Mouse (Mus musculus) heart, embryonic 12.5 days (tissue): ENCODE data around the gene Ifrd2. TPM values are rescaled to one million over a fixed set of nuclear protein-coding genes. Genes with fewer than 3 reads are reported as not detected.

Experiments used
- ATAC-seq: fragments of 200-750 bp; cut with Nextera tagmentation; 2 replicates; pipeline ENCODE4 v1.8.0; 2017; ENCODE audit warnings: moderate TSS enrichment, moderate library complexity; ENCODE audit not compliant: insufficient number of reproducible peaks, low FRiP score
- H3K27ac ChIP-seq: fragments of 300-500 bp; sonication (generic); 2 replicates; pipeline ENCODE4 v1.5.1; 2016; ENCODE audit warnings: mild to moderate bottlenecking, moderate library complexity; ENCODE audit not compliant: poor library complexity, severe bottlenecking
- H3K27me3 ChIP-seq: fragments of 300-500 bp; sonication (generic); replicated peaks from 2 replicates; pipeline ENCODE4 v1.6.1; 2016; ENCODE audit warnings: mild to moderate bottlenecking, moderate library complexity
- H3K36me3 ChIP-seq: fragments of 300-500 bp; sonication (generic); 2 replicates; pipeline ENCODE4 v1.6.1; 2016; ENCODE audit warnings: mild to moderate bottlenecking, moderate library complexity
- H3K4me1 ChIP-seq: fragments of 300-500 bp; sonication (generic); replicated peaks from 2 replicates; pipeline ENCODE4 v1.6.1; 2016; ENCODE audit warnings: mild to moderate bottlenecking
- H3K4me2 ChIP-seq: fragments of 300-500 bp; sonication (generic); 2 replicates; pipeline ENCODE4 v1.6.1; 2016; ENCODE audit warnings: mild to moderate bottlenecking, moderate library complexity
- H3K4me3 ChIP-seq: fragments of 300-500 bp; sonication (generic); 2 replicates; pipeline ENCODE4 v1.5.1; 2016; ENCODE audit warnings: mild to moderate bottlenecking
- H3K9ac ChIP-seq: fragments of 300-500 bp; sonication (generic); 2 replicates; pipeline ENCODE4 v1.6.1; 2016; ENCODE audit warnings: mild to moderate bottlenecking, moderate library complexity
- H3K9me3 ChIP-seq: fragments of 300-500 bp; sonication (generic); replicated peaks from 2 replicates; pipeline ENCODE4 v1.6.1; 2016; ENCODE audit warnings: mild to moderate bottlenecking, moderate library complexity
- WGBS: fragments of 180-500 bp; shearing (Covaris S2); methylation state at CpG from one replicate; pipeline ENCODE4 v1.1.7; 2016; 5-methylcytosine and 5-hydroxymethylcytosine counted together
- polyA plus RNA-seq: library from polyadenylated mRNA; unstranded; fragments of >200 nt; fragmentation: Nextera tagmentation; extraction: Ambion mirVana; gene quantifications from 2 replicates; pipeline ENCODE4 v1.2.1, GENCODE M21; 2016

Ifrd2 gene
- polyA plus RNA-seq, 1 experiment from 2014 or later, result 35.5 TPM

DNA sequence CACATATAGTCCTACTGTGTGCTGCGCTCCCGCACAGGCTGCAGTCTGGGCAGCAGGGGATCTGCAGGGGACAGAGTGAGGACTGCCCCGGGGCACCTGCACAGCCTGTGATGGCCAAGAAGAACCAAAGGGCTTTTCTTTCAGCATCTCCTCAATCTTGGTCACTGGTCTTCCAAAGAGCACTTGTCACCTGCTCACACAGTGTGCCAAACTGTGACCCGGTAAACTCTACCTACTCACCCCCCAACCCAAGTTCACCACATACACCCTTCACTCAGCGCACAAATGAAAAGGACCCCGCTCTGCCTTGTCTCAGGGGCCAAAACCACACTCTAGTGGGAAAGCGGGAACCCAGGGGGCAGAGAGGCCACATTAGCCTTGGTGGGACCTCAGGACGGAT lies 44.4 kb downstream of the Ifrd2 start:
- WGBS, result 88% methylated on average over 8 of the region's 8 CpGs
- Histone ChIP-seq H3K9ac (peak overlapping the region; percentile 53), H3K27ac (0 out of 2 replicates have a peak overlapping the region, but pooled peaks have one; percentile 4), H3K9me3 (no peaks in the 10 kb centered on the region), H3K36me3 (peaks cover 16% of the 10 kb centered on the region; the same call in 1 of the 2 replicates), H3K4me3 (no peak overlapping the region; the same call in 1 of the 2 replicates), H3K4me1 (peaks cover 71% of the 10 kb centered on the region), H3K4me2 (peak overlapping the region; percentile 99), H3K27me3 (no peaks in the 10 kb centered on the region)
- no peak for ATAC-seq

DNA sequence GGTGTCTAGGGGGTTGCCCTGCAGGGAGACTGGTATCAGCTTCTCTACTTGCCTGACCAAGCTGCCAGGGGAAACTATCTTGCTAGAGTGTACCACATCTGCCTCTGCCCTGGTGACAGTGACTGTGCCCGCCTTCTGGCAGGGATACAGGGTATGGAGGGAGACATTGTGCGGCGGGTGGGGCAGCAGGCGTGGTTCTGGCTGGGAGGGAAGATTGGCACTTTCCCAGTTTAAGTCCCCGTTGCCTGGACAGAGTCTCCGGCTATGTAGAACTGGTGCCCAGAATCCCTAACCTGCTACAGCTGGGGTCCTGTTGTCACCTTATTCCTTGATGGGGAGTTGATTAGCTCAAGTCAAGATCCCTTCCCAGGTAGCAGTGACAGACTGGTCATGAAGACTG lies 45.0 kb downstream of the Ifrd2 start:
- no peak for ATAC-seq
- peak overlapping the region; percentile 90 for H3K27ac ChIP-seq
- peak overlapping the region; percentile 86 for H3K4me3 ChIP-seq
- no peaks in the 10 kb centered on the region for H3K9me3 ChIP-seq
- peak overlapping the region; percentile 96 for H3K9ac ChIP-seq
- H3K36me3 ChIP-seq, result peaks cover 16% of the 10 kb centered on the region; the same call in 1 of the 2 replicates
- peak overlapping the region; percentile 99 for H3K4me2 ChIP-seq
- no peaks in the 10 kb centered on the region for H3K27me3 ChIP-seq
- 64% methylated on average over 6 of the region's 6 CpGs for WGBS
- H3K4me1 ChIP-seq, result peaks cover 71% of the 10 kb centered on the region

DNA sequence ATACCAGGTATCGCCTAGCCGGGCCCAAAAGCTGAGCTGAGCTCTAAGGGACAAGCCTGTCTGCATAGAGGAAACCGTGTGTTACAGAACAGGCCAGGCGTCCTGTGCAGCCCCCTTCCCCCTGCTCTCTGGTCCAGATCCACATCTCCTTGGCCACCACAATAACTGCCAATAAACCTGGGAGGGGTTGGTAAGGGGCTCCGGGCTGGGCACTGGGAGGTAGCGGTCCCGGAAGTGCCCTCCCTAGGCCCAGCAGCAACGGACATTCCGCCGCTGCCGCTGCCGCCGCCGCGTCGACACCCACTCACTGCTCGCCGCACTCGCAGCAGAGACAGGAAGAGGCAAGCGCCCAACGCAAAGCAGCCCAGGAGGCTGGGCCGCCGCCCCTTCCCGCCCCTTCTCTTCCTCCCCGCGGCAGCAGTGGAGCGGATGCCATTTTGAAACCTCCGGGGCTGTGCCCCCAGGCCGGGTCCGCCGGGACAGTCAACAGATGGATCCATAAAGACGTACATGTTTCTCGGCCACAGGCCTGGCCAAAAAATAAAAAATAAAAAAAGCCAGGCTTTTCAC lies 45.7 kb downstream of the Ifrd2 start:
- Histone ChIP-seq H3K27ac (peak overlapping the region; percentile 90), H3K4me2 (peak overlapping the region; percentile 99), H3K9ac (peak overlapping the region; percentile 96), H3K9me3 (no peaks in the 10 kb centered on the region), H3K27me3 (no peaks in the 10 kb centered on the region), H3K4me3 (peak overlapping the region; percentile 86), H3K4me1 (peaks cover 66% of the 10 kb centered on the region), H3K36me3 (peaks cover 16% of the 10 kb centered on the region; the same call in 1 of the 2 replicates)
- WGBS, result 1% methylated on average over 33 of the region's 33 CpGs
- ATAC-seq, result peak; percentile 64

DNA sequence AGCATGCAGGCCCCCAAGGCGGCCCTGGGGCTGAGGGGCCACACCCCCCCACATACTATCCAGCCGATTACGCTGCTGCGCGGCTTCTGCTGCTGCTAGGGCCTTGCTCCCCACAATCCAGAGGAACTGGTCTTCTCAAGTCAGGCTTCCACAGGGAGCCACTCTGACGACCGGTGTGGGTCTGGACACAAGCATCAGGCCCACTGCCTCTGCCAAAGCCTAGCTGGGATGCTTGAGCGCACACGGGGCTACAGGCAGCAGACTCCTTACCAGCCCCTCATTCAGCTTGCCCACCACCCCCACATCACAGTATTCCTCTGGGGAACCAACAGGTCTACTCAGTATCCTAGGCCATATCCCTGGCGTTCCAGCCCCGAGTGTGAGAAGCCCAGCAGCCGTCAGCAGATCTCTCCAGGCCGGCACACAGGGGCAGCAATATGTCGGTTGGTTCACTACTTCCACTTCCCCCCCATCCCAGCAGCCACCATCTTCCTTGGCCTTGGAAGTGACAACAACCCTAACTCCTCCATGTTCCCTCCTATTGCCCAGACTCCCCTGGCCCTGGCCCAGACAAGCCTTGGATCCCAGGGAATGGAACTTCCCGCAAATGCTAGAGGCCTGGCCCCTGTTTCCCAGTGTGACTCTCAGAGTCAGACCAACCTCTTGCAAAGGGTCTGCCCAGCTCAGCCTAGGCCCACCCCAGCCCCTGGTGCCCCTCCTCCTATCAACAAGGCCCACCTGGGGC lies 46.4 kb downstream of the Ifrd2 start:
- H3K4me1 ChIP-seq, result peaks cover 59% of the 10 kb centered on the region
- WGBS, result 2% methylated on average over 15 of the region's 15 CpGs
- peaks cover 13% of the 10 kb centered on the region; the same call in 1 of the 2 replicates for H3K36me3 ChIP-seq
- H3K4me2 ChIP-seq, result peak overlapping the region; percentile 99
- ATAC-seq, result peak; percentile 7; the same call in 1 of the 2 replicates
- peak overlapping the region; percentile 86 for H3K4me3 ChIP-seq
- H3K9me3 ChIP-seq, result no peaks in the 10 kb centered on the region
- H3K27ac ChIP-seq, result peak overlapping the region; percentile 90
- no peaks in the 10 kb centered on the region for H3K27me3 ChIP-seq
- H3K9ac ChIP-seq, result peak overlapping the region; percentile 96

DNA sequence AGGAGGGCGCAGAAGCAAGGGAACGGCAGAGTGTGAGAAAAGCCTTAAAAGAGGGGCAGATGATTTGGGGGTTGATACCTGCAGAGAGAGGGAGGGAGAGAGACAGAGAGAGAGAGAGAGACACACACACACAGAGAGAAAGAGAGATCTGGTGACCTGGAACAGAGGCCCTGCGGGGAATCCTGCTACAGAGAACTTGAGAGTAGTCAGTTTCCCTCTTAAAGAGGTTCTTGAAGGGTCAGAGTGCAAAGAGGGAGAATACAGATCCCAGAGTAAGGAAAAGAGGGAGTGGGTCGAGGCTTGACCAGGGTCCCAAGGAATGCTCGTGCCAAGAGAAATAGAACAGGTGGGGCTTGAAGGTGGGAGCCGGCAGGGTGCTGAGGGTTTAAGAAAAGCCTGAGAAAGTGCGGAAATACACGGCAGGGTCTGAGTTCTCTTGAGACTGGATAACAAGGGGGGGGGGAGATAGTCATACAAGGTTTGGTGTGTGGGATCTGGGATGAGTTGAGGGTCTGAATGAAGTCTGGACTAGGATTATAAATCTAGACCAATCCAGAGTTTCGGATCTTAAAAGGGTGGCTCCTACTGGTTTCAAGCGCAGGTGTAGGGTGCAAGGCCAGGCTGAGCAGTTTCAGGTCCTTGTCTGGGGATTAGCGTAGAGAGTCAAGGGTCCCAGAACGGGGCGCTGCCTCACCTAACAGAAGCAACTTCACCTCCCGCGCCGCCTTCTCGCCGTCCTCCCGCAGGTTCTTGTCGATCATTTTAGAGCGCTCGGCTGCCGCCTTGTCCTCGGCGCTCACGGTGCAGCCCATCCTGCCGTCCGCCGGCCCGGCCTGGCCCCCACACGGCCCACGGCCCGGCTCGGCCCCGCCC lies 47.2 kb downstream of the Ifrd2 start:
- ATAC-seq, result no peak
- Histone ChIP-seq H3K9ac (peak overlapping the region; percentile 96), H3K9me3 (no peaks in the 10 kb centered on the region), H3K27ac (peak overlapping the region; percentile 90), H3K4me3 (peak overlapping the region; percentile 86), H3K4me2 (peak overlapping the region; percentile 99), H3K36me3 (peaks cover 8% of the 10 kb centered on the region; the same call in 1 of the 2 replicates), H3K27me3 (no peaks in the 10 kb centered on the region), H3K4me1 (peaks cover 51% of the 10 kb centered on the region)
- under 1% methylated on average over 35 of the region's 35 CpGs for WGBS

DNA sequence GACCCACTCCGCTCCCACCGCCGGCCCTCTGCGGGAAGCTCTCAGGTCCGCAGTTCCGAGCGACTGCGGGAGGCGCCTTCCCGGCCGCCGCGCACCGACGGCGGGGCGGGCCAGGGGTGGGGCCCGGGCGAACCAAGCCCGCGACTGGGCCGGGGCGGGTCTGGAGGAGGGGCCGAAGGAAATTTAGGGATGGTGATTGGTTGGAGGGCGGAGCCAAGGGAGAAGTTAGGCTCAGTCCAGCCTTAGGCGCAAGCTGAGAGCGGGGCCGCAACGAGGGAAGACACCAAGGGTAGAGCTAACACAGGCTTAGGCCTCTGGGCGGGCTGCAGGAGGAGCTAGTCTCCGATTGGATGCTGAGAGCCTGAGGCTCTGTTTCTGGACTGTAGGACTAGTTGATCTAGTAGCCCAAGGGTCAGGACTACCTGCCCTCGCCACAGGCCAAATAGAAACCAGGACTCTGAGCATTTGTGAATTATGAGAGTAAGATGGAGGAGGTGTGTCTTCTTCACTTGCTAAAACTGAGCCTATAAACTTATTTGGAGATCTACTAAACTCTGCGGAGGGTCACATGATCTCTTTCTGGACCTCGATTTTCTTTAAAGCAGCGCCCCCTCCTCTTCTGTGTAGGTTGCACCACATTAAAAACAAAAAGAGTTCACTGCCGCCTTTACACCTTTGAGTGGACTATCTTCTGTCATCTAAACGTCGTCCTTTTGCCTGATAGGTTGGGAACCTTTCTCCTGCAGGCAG lies 48.0 kb downstream of the Ifrd2 start, which contains the start of gene Gnai2:
Gnai2 (minus strand) TSS at position 89 of the 750 bp plus-strand sequence.
- H3K27ac ChIP-seq, result peak within 1 kb of the TSS; percentile 90
- peak within 1 kb of the TSS; percentile 96 for H3K9ac ChIP-seq
- no peaks in the 10 kb centered on the region for H3K9me3 ChIP-seq
- H3K4me2 ChIP-seq, result peak within 1 kb of the TSS; percentile 99
- no peaks in the 10 kb centered on the region for H3K27me3 ChIP-seq
- peak within 1 kb of the TSS; percentile 86 for H3K4me3 ChIP-seq
- peaks cover 8% of the 10 kb centered on the region; the same call in 1 of the 2 replicates for H3K36me3 ChIP-seq
- 2% methylated on average over 38 of the region's 38 CpGs for WGBS
- peak; percentile 95 for ATAC-seq
- H3K4me1 ChIP-seq, result peaks cover 48% of the 10 kb centered on the region

DNA sequence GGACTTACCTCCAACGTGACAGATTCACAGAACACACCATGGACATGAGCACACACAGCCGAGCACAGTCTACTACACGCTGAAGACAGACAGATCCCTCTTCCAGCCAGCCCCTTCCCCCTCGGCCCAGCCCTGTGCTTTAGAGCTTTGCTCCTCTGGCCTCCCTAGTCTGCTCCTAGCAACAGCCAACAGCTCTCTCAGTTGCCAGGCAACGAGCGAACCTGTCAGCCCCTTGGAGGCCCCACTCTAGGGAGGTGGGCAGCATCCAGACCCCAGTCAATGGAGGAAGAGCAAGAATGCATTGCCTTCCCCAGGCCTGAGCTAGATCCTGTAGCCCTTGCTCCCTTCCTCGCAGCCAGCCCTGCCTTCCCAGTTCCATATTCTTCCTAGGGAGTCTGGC lies 49.6 kb downstream of the Ifrd2 start:
- peaks cover 33% of the 10 kb centered on the region for H3K4me1 ChIP-seq
- H3K4me2 ChIP-seq, result peak overlapping the region; percentile 5; the same call in 1 of the 2 replicates
- H3K27me3 ChIP-seq, result no peaks in the 10 kb centered on the region
- ATAC-seq, result no peak
- no peak overlapping the region for H3K9ac ChIP-seq
- WGBS, result 36% methylated on average over 7 of the region's 7 CpGs
- 0 out of 2 replicates have a peak, but pooled peaks cover 3% of the 10 kb centered on the region for H3K36me3 ChIP-seq
- no peak overlapping the region for H3K27ac ChIP-seq
- no peak overlapping the region for H3K4me3 ChIP-seq
- no peaks in the 10 kb centered on the region for H3K9me3 ChIP-seq

DNA sequence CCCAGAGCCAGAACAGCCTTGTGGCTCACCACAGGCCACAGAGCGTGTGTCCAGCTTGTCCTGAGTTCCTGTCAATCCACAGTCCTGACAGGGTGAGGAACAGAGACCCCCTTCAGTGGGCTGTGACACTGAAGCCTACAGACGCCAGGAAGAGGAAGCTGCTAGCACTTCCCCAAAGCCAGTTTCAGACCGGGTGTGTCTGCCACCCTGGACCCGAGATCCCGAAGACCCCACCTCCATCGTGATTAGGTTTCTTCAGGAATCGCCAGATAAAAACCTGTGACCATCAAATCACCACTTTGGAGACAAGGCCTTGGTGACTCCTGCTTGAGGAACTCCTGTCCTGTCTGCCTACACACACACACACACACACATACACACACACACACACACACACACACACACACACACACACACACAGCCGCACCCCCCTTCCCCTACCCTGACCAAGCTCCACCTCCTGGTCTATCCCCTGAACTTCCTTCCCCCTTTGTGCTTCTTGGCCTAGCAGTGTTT lies 52.9 kb downstream of the Ifrd2 start:
- Histone ChIP-seq H3K4me1 (peaks cover 27% of the 10 kb centered on the region), H3K9ac (no peak overlapping the region), H3K27ac (no peak overlapping the region), H3K4me2 (no peak overlapping the region), H3K27me3 (no peaks in the 10 kb centered on the region), H3K36me3 (no peaks in the 10 kb centered on the region), H3K4me3 (no peak overlapping the region), H3K9me3 (no peaks in the 10 kb centered on the region)
- 22% methylated on average over 8 of the region's 8 CpGs for WGBS
- ATAC-seq, result no peak

DNA sequence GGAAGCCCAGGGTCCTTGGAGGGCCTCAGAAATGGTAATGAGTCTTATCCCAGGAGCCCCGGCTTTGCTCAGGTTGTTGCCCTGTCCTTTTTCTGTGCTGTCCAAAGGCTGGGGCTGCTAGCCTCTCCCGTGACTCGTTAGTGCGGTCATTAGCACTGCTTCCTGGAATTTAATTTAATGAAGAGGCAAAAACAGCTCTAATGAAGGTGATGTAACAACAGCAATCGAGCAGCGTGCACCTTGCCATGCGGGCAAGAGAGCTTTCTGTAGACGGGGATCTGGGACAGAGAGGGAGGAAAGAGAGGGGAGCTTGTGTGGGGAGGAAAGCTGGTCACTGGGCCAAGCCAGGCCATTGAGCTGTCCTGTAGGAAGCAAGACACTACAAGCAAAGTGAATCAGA lies 54.2 kb downstream of the Ifrd2 start:
- H3K4me3 ChIP-seq, result no peak overlapping the region
- WGBS, result 61% methylated on average over 8 of the region's 8 CpGs
- H3K9me3 ChIP-seq, result no peaks in the 10 kb centered on the region
- ATAC-seq, result no peak
- no peaks in the 10 kb centered on the region for H3K27me3 ChIP-seq
- no peak overlapping the region for H3K9ac ChIP-seq
- H3K36me3 ChIP-seq, result no peaks in the 10 kb centered on the region
- H3K4me2 ChIP-seq, result no peak overlapping the region
- H3K27ac ChIP-seq, result no peak overlapping the region
- H3K4me1 ChIP-seq, result peaks cover 20% of the 10 kb centered on the region
